Mouse (Mus musculus) R1 (cell line): Measurements from ENCODE around the gene Lactbl1.

Experiments
- DNase-seq: peaks from one replicate; pipeline ENCODE4 v3.0.0-alpha.2; 2018; ENCODE audit warnings: low read depth, low spot score

Lactbl1 gene

GRCm38 (mm10) chr4:136622388-136622787 lies at the start of gene Lactbl1:
Lactbl1 (plus strand) TSS chr4:136622621.
- DNase-seq = no peak

- no peak for DNase-seq
Measured at GRCm38 (mm10) chr4:136581885-136582284, 40.5 kb upstream of the Lactbl1 start.

GRCm38 (mm10) chr4:136587221-136587827 lies 35.1 kb upstream of the Lactbl1 start:
- DNase-seq = no peak

- DNase-seq = no peak
Measured at GRCm38 (mm10) chr4:136588003-136588402, 34.4 kb upstream of the Lactbl1 start.

GRCm38 (mm10) chr4:136592111-136592510 lies 30.3 kb upstream of the Lactbl1 start:
- no peak for DNase-seq

- DNase-seq = peak; percentile 51
Measured at GRCm38 (mm10) chr4:136594006-136594405, 28.4 kb upstream of the Lactbl1 start.

- DNase-seq = no peak
Measured at GRCm38 (mm10) chr4:136595221-136595620, 27.2 kb upstream of the Lactbl1 start.

- DNase-seq = peak; percentile 25
Measured at GRCm38 (mm10) chr4:136598268-136598876, 24.0 kb upstream of the Lactbl1 start.

- DNase-seq = peak; percentile 83
Measured at GRCm38 (mm10) chr4:136599869-136600268, 22.6 kb upstream of the Lactbl1 start.

GRCm38 (mm10) chr4:136600536-136600935 lies 21.9 kb upstream of the Lactbl1 start:
- DNase-seq = no peak

GRCm38 (mm10) chr4:136601476-136601875 lies 20.9 kb upstream of the Lactbl1 start:
- DNase-seq = no peak

- DNase-seq = peak; percentile 82
Measured at GRCm38 (mm10) chr4:136602018-136602554, 20.3 kb upstream of the Lactbl1 start.

- peak; percentile 96 for DNase-seq
Measured at GRCm38 (mm10) chr4:136602568-136602967, 19.9 kb upstream of the Lactbl1 start, which contains the start of gene Kdm1a. Kdm1a (minus strand) TSS chr4:136602723.

- peak; percentile 86 for DNase-seq
Measured at GRCm38 (mm10) chr4:136605756-136606485, 16.5 kb upstream of the Lactbl1 start.

- DNase-seq = no peak
Measured at GRCm38 (mm10) chr4:136610387-136610856, 12.0 kb upstream of the Lactbl1 start, which contains the start of gene Tex46. Tex46 (plus strand) TSS chr4:136610437.

GRCm38 (mm10) chr4:136613657-136614056 lies 8.8 kb upstream of the Lactbl1 start:
- no peak for DNase-seq

GRCm38 (mm10) chr4:136621336-136621735 lies 1.1 kb upstream of the Lactbl1 start:
- DNase-seq = peak; percentile 68

GRCm38 (mm10) chr4:136621956-136622355 lies 465 bp upstream of the Lactbl1 start:
- DNase-seq = no peak

- no peak for DNase-seq
Measured at GRCm38 (mm10) chr4:136626590-136626989, 4.2 kb downstream of the Lactbl1 start.

GRCm38 (mm10) chr4:136631237-136631994 lies 9.0 kb downstream of the Lactbl1 start:
- no peak for DNase-seq

- DNase-seq = peak; percentile 50
Measured at GRCm38 (mm10) chr4:136635995-136636394, 13.6 kb downstream of the Lactbl1 start.
